Mouse (Mus musculus) olfactory bulb, adult 2 months (tissue): ENCODE measurements around the gene Upf1.

ENCODE experiments used
- CTCF ChIP-seq: fragments of 200-500 bp; IDR thresholded peaks from 2 replicates; pipeline ENCODE4 v1.5.1; 2012; ENCODE audit warnings: low read depth, mild to moderate bottlenecking, low read length, moderate library complexity; ENCODE audit not compliant: insufficient read depth
- POLR2A ChIP-seq: fragments of 200-500 bp; IDR thresholded peaks from 2 replicates; pipeline ENCODE4 v1.6.1; 2012; ENCODE audit warnings: mild to moderate bottlenecking, low read depth, low read length, moderate library complexity; ENCODE audit not compliant: insufficient read depth

- TF ChIP-seq CTCF, result no peak
- no peak for TF ChIP-seq POLR2A
These were observed 926 bp upstream of the Upf1 start for GRCm38 (mm10) chr8:70354004-70354403.
